Mouse (Mus musculus): ENCODE measurements at regions not wholly inside any gene's neighbourhood (a gene's known extent, or its start where the extent isn't known, plus 50 kb on each side); places are given as distances from the start of the nearest gene placed in this dataset.

DNA sequence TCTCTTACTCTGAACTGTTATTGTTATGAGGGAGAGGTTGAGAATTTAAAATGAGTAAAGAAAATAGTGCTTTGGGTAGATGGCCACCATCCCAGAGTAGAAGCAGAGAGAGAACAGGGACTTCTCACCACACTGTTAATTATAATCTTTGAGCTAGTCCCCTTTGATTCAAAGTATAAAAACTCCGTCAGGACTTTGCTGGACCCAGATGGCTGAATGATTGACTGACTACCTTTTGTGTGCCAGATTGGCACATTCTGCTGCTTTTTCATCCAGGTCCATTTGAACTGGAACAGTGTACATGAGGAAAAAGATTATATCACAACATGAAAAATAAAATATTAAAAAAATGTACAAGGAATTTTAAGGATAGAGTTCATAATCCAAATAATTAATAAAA lies 449.8 kb downstream of the Slitrk1 start:
- no peaks in the 10 kb centered on the region for H3K9me3 ChIP-seq (replicated peaks)
- H3K4me3 ChIP-seq (replicated peaks): no peak overlapping the region
- H3K27ac ChIP-seq (replicated peaks): no peak overlapping the region
- H3K9ac ChIP-seq (replicated peaks): no peak overlapping the region
- H3K36me3 ChIP-seq: no peaks in the 10 kb centered on the region
- no peaks in the 10 kb centered on the region for H3K4me1 ChIP-seq
- WGBS: 57% methylated on average over 1 of the region's 1 CpGs
- no peaks in the 10 kb centered on the region for H3K27me3 ChIP-seq (replicated peaks)
- ATAC-seq (ENCODE audit: low FRiP score): no peak
- no peak overlapping the region for H3K4me2 ChIP-seq

DNA sequence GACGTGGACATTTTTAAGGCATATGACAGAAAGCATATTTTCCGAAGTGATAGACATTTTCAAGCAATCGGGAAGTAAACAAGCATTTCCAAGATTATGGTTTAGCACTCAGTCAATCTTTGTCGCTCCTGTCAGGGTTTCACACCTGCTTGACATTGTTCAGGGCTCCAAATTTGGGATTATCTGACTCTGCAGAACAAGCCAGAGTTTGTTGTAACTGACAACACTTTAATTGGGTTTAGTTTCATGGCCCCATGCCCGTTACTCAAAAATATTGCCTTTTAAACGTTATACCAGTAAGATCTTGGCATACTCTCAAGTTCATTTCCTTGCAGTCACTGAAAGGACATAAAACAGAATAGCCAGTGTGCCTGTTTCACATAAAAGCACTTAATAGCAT lies 454.6 kb downstream of the Slitrk1 start:
- Histone ChIP-seq H3K27me3 (replicated peaks) (no peaks in the 10 kb centered on the region), H3K4me1 (no peaks in the 10 kb centered on the region), H3K36me3 (no peaks in the 10 kb centered on the region), H3K27ac (replicated peaks) (no peak overlapping the region), H3K4me2 (no peak overlapping the region), H3K4me3 (replicated peaks) (no peak overlapping the region), H3K9ac (replicated peaks) (no peak overlapping the region), H3K9me3 (replicated peaks) (no peaks in the 10 kb centered on the region)
- 70% methylated on average over 6 of the region's 6 CpGs for WGBS
- ATAC-seq (ENCODE audit: low FRiP score): no peak

DNA sequence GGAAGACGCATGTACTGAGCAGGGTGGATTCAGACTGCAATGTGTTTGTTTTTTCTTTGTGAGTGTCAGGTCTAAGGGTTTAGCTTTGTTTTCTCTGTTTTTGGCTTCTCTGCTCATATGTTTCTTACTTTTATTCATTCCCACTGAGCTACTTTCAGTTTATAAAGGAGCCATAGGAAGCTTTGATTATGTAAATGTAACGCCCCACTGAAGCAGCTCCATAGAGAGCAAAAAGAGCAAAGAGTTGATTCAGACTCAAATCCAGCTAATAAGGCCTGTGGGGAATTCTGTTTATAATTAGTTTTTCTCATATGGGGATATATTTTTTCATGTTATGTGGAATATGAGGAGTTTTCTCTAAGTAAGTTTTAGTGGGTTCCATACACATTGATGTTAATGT lies 476.9 kb downstream of the Slitrk1 start:
- WGBS: 36% methylated on average over 2 of the region's 2 CpGs
- Histone ChIP-seq H3K27ac (replicated peaks) (no peak overlapping the region), H3K36me3 (no peaks in the 10 kb centered on the region), H3K27me3 (replicated peaks) (no peaks in the 10 kb centered on the region), H3K4me1 (no peaks in the 10 kb centered on the region), H3K4me2 (no peak overlapping the region), H3K9me3 (replicated peaks) (no peaks in the 10 kb centered on the region), H3K4me3 (replicated peaks) (no peak overlapping the region), H3K9ac (replicated peaks) (no peak overlapping the region)
- no peak for ATAC-seq (ENCODE audit: low FRiP score)

DNA sequence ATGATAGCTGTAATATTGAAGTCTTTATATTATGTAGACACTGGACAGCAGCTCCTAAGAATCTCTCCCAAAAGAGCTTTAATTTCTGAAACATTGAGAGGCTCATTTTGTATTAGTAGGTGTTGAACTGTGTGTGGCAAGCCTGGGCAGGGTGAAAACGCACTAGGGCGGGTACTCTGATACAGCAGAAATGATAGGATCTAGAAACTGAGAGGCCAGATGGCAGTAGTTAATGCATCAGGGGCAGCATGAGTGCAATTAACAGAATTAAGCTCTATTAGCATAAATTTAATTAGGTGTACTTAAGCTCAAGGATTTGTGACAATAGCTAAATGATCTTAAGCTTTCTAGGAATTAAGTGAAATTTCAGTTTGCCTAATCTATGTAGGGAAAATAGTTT lies 508.8 kb downstream of the Slitrk1 start:
- no peaks in the 10 kb centered on the region for H3K4me1 ChIP-seq
- no peak overlapping the region for H3K9ac ChIP-seq (replicated peaks)
- no peak overlapping the region for H3K4me3 ChIP-seq (replicated peaks)
- no peak overlapping the region for H3K27ac ChIP-seq (replicated peaks)
- H3K27me3 ChIP-seq (replicated peaks): no peaks in the 10 kb centered on the region
- ATAC-seq (ENCODE audit: low FRiP score): peak; percentile 31; the same call in 1 of the 2 replicates
- 42% methylated on average over 2 of the region's 2 CpGs for WGBS
- no peak overlapping the region for H3K4me2 ChIP-seq
- no peaks in the 10 kb centered on the region for H3K9me3 ChIP-seq (replicated peaks)
- no peaks in the 10 kb centered on the region for H3K36me3 ChIP-seq

DNA sequence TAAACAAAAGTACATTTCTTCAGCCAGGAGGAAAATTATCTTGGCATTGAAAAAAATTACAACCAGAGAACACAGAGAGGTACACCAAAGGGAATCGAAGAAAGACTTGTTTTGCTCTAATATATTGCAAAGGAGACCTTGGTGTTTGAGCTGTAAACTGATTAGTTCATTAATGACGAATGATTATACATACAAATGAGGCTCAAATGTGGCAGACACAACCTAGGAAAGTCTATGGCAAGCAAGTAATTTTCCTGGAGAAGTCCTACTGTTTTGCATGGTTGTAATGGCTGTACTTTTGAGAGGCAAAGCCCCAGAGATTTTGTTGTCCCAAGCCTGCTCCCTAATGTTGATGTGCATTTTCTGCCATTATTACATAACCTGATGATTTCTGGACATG lies 510.5 kb downstream of the Slitrk1 start:
- no peak overlapping the region for H3K9ac ChIP-seq (replicated peaks)
- H3K27me3 ChIP-seq (replicated peaks): no peaks in the 10 kb centered on the region
- H3K9me3 ChIP-seq (replicated peaks): no peaks in the 10 kb centered on the region
- no peaks in the 10 kb centered on the region for H3K36me3 ChIP-seq
- no peak for ATAC-seq (ENCODE audit: low FRiP score)
- H3K4me2 ChIP-seq: no peak overlapping the region
- H3K4me1 ChIP-seq: no peaks in the 10 kb centered on the region
- H3K27ac ChIP-seq (replicated peaks): no peak overlapping the region
- no peak overlapping the region for H3K4me3 ChIP-seq (replicated peaks)
- 54% methylated on average over 2 of the region's 2 CpGs for WGBS
